Mouse (Mus musculus) MN1 (cell line): ENCODE data around the gene Fam126b.
A peak's percentile ranks its signal among the peaks of the same experiment; 100 is the strongest.
"Not testable (repeated sequence)": the region's sequence is repeated elsewhere in the genome, so short reads cannot be mapped to it uniquely, and the experiment has no call there.

Source experiments
- DNase-seq: peaks from one replicate; pipeline ENCODE4 v3.0.0-alpha.2; 2016; ENCODE audit warnings: low spot score

Fam126b gene

GRCm38 (mm10) chr1:58586171-58586997 is at the start of gene Fam126b, which contains the start of gene Ndufb3:
Fam126b (minus strand) TSS chr1:58586323.
Ndufb3 (plus strand) TSS chr1:58586384.
- DNase-seq: peak; percentile 89

GRCm38 (mm10) chr1:58628847-58629246 is 42.7 kb upstream of the Fam126b start:
- DNase-seq: not testable (repeated sequence)

GRCm38 (mm10) chr1:58621996-58622748 is 36.0 kb upstream of the Fam126b start:
- DNase-seq: no peak

- no peak for DNase-seq
These were observed 35.1 kb upstream of the Fam126b start for GRCm38 (mm10) chr1:58621251-58621650.

- no peak for DNase-seq
These were observed 32.6 kb upstream of the Fam126b start for GRCm38 (mm10) chr1:58618766-58619165.

- no peak for DNase-seq
These were observed 32.0 kb upstream of the Fam126b start for GRCm38 (mm10) chr1:58617978-58618668.

- no peak for DNase-seq
These were observed 31.0 kb upstream of the Fam126b start for GRCm38 (mm10) chr1:58617076-58617475.

GRCm38 (mm10) chr1:58616176-58616575 is 30.1 kb upstream of the Fam126b start:
- DNase-seq: no peak

GRCm38 (mm10) chr1:58615146-58615545 is 29.0 kb upstream of the Fam126b start:
- no peak for DNase-seq

- DNase-seq: peak; percentile 48
These were observed 28.3 kb upstream of the Fam126b start for GRCm38 (mm10) chr1:58614424-58614823.

- peak; percentile 44 for DNase-seq
These were observed 27.7 kb upstream of the Fam126b start for GRCm38 (mm10) chr1:58613786-58614185.

GRCm38 (mm10) chr1:58610611-58611010 is 24.5 kb upstream of the Fam126b start:
- no peak for DNase-seq

- DNase-seq: no peak
These were observed 24.0 kb upstream of the Fam126b start for GRCm38 (mm10) chr1:58610166-58610565.

GRCm38 (mm10) chr1:58609591-58609990 is 23.5 kb upstream of the Fam126b start:
- not testable (repeated sequence) for DNase-seq

- no peak for DNase-seq
These were observed 17.6 kb upstream of the Fam126b start for GRCm38 (mm10) chr1:58603738-58604137.

- no peak for DNase-seq
These were observed 16.6 kb upstream of the Fam126b start for GRCm38 (mm10) chr1:58602681-58603080.

- no peak for DNase-seq
These were observed 1.4 kb upstream of the Fam126b start for GRCm38 (mm10) chr1:58587491-58587890.

GRCm38 (mm10) chr1:58585373-58586170 is 551 bp downstream of the Fam126b start:
- peak; percentile 22 for DNase-seq

GRCm38 (mm10) chr1:58584271-58584670 is 1.9 kb downstream of the Fam126b start:
- peak; percentile 26 for DNase-seq

- DNase-seq: no peak
These were observed 3.5 kb downstream of the Fam126b start for GRCm38 (mm10) chr1:58582611-58583010.

- DNase-seq: no peak
These were observed 6.9 kb downstream of the Fam126b start for GRCm38 (mm10) chr1:58579179-58579578.

- DNase-seq: no peak
These were observed 15.7 kb downstream of the Fam126b start for GRCm38 (mm10) chr1:58570437-58570836.
